Mouse (Mus musculus) liver, adult 2 months (tissue): ENCODE data around the gene Gm11032. TPM values are rescaled to one million over a fixed set of nuclear protein-coding genes. Genes with fewer than 3 reads are reported as not detected.
"Not testable (repeated sequence)": the region's sequence is repeated elsewhere in the genome, so short reads cannot be mapped to it uniquely, and the experiment has no call there.

Source experiments
- DNase-seq: peaks from one replicate; pipeline ENCODE4 v3.0.0-alpha.2; 2011; ENCODE audit warnings: low read depth, low spot score; ENCODE audit errors: extremely low read depth
- H3K27ac ChIP-seq: fragments of 200-500 bp; replicated peaks from 2 replicates; pipeline ENCODE4 v1.5.1; 2012; ENCODE audit warnings: low read depth, mild to moderate bottlenecking, control low read depth, inconsistent platforms, low read length; ENCODE audit not compliant: insufficient read depth
- H3K27me3 ChIP-seq: fragments of 200-500 bp; 2 replicates; pipeline ENCODE4 v1.6.1; 2012; ENCODE audit warnings: mild to moderate bottlenecking, moderate library complexity, low read length, inconsistent platforms; ENCODE audit not compliant: control insufficient read depth, insufficient read depth
- H3K36me3 ChIP-seq: fragments of 200-500 bp; 2 replicates; pipeline ENCODE4 v1.6.1; 2012; ENCODE audit warnings: low read length, inconsistent platforms; ENCODE audit not compliant: control insufficient read depth, insufficient read depth
- H3K4me1 ChIP-seq: fragments of 200-500 bp; 2 replicates; pipeline ENCODE4 v1.6.1; 2011; ENCODE audit warnings: low read length; ENCODE audit not compliant: control insufficient read depth, insufficient read depth
- H3K4me3 ChIP-seq: fragments of 200-500 bp; 2 replicates; pipeline ENCODE4 v1.5.1; 2011; ENCODE audit warnings: low read depth, mild to moderate bottlenecking, control low read depth, low read length, moderate library complexity; ENCODE audit not compliant: insufficient read depth
- H3K79me2 ChIP-seq: fragments of 200-500 bp; 2 replicates; pipeline ENCODE4 v1.6.1; 2012; ENCODE audit warnings: inconsistent platforms, mild to moderate bottlenecking, low read length, moderate library complexity; ENCODE audit not compliant: control insufficient read depth, insufficient read depth
- H3K9ac ChIP-seq: fragments of 200-500 bp; 2 replicates; pipeline ENCODE4 v1.6.1; 2012; ENCODE audit warnings: low read depth, mild to moderate bottlenecking, control low read depth, inconsistent platforms, low read length
- CTCF ChIP-seq: fragments of 200-500 bp; IDR thresholded peaks from 2 replicates; pipeline ENCODE4 v1.5.1; 2011; ENCODE audit warnings: low read depth, low read length, control low read depth
- POLR2A ChIP-seq: fragments of 200-500 bp; IDR thresholded peaks from 2 replicates; pipeline ENCODE4 v1.6.1; 2011; ENCODE audit warnings: low read length, control low read depth; ENCODE audit not compliant: insufficient read depth; ENCODE audit errors: extremely low read depth
- WGBS: fragments of 180-500 bp; shearing (Covaris S2); methylation state at CpG from one replicate; pipeline ENCODE4 v1.1.7; 2018; 5-methylcytosine and 5-hydroxymethylcytosine counted together
- polyA plus RNA-seq: library from polyadenylated mRNA; depleted of rRNA; stranded (reverse); fragments of >200 nt; gene quantifications from 2 replicates; pipeline ENCODE4 v1.2.3, GENCODE M21; 2012; rRNA removed
- total RNA-seq: library from RNA; depleted of rRNA; stranded (reverse); fragments of >200 nt; gene quantifications from 2 replicates; pipeline ENCODE4 v1.2.3, GENCODE M21; 2014; rRNA removed

The Gm11032 gene
- total RNA-seq = not detected in 2 replicates
- not detected in 2 replicates for polyA plus RNA-seq

DNA sequence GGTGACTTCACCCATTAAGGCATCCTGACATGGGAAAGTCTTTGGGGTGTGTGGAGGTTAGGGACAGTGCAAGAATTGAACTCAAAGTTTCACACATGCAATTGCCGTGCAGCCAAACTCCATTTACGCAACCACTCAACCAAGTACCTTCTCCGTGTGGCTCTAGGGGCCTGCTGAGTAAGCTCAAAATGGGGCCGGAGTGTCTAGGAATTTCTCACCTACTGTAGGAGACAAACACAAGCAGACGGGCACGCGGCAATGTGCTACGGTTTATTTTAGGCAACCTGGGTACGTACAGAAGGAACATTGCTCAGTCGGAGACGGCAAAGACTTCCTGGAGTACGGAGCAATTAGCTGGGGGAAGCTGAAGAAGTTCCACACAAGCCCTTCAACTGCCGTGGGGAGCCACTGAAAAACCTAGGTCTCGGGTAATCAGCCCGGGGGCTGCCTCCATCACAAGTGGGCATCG is at the start of gene Gm11032:
Gene Gm11032 (plus strand): TSS at position 51 of the 469 bp plus-strand sequence.
- Histone ChIP-seq H3K36me3 (no peaks in the 10 kb centered on the region), H3K27me3 (no peaks in the 10 kb centered on the region), H3K79me2 (no peaks in the 10 kb centered on the region), H3K4me3 (no peak within 1 kb of the TSS), H3K4me1 (no peaks in the 10 kb centered on the region), H3K9ac (no peak within 1 kb of the TSS), H3K27ac (no peak within 1 kb of the TSS)
- no peak for DNase-seq
- TF ChIP-seq CTCF = no peak
- no peak for TF ChIP-seq POLR2A
- WGBS = 67% methylated on average over 16 of the region's 16 CpGs

DNA sequence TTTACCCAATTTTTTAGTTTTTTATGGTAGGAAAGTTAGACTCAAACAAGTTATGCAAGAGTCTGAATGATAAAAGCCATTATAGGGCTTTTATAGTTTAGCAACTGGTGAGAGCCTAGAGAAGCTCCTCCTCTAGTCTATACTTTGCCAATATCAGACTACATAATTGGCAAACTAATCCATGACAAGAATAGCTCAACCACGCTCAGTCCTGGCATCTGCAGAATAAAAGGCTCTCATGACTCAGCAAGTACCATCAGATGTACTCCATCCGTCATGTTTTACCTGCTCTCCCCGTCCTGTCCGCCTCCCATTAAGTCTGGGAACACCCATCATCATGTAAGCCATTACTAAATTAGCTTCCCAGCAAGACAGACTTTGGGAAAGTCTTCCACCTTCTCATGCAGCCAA is 48.4 kb upstream of the Gm11032 start:
- TF ChIP-seq POLR2A (no peak), CTCF (no peak)
- WGBS = 53% methylated on average over 4 of the region's 4 CpGs
- peak; percentile 70 for DNase-seq
- Histone ChIP-seq H3K4me1 (peaks cover 8% of the 10 kb centered on the region), H3K79me2 (peaks cover 20% of the 10 kb centered on the region), H3K27ac (no peak overlapping the region), H3K27me3 (no peaks in the 10 kb centered on the region), H3K4me3 (no peak overlapping the region), H3K36me3 (no peaks in the 10 kb centered on the region), H3K9ac (no peak overlapping the region)

DNA sequence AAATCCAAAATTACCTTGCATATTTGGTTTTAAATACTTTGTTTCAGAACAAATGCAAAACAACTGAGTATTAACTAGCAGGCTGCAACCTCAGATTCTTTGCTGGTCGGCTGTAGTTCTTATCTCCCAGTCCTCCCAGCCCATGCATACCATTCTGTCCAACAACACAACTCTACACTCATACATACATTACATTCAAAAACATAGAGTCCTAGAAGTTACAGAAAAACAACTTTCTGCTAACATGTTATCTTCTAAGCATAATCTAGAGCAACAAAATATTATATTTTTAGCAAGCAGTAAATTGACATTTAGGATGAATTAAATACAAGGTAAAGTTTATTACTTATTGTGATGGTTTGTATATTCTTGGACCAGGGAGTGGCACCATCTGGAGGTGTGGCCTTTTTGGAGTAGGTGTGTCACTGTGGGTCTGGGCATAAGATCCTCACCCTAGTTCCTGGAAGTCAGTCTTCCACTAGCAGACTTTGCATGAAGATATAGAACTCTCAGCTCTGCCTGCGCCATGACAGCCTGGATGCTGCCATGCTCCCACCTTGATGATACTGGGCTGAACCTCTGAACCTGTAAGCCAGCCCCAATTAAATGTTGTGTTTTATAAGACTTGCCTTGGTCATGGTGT is 43.7 kb upstream of the Gm11032 start:
- not testable (repeated sequence) for H3K27ac ChIP-seq, H3K27me3 ChIP-seq, H3K4me3 ChIP-seq, H3K36me3 ChIP-seq, DNase-seq, H3K4me1 ChIP-seq, H3K9ac ChIP-seq
- 84% methylated on average over 2 of the region's 2 CpGs for WGBS
- H3K79me2 ChIP-seq = peaks cover 22% of the 10 kb centered on the region; the same call in 1 of the 2 replicates

DNA sequence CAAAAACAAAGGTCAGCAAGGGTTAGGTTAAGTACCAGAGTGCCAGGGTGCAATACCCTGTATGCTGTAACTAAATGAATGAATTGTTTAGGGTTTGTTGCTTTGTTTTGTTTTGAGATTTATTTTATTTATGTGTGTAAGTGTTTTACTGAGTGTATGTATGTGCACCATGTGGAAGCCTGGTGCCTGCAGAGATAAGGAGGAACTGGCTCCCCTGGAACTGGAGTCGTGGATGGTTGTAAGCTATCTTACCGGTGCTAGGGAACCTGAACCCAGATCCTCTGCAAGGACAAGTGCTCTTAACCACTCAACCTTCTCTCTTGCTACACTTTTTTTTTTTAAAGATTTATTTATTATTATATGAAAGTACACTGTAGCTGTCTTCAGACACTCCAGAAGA is 42.8 kb upstream of the Gm11032 start:
- Histone ChIP-seq H3K27ac (no peak overlapping the region), H3K9ac (no peak overlapping the region), H3K27me3 (no peaks in the 10 kb centered on the region), H3K4me3 (no peak overlapping the region), H3K36me3 (no peaks in the 10 kb centered on the region), H3K4me1 (peaks cover 1% of the 10 kb centered on the region; the same call in 1 of the 2 replicates), H3K79me2 (peaks cover 16% of the 10 kb centered on the region; the same call in 1 of the 2 replicates)
- TF ChIP-seq POLR2A (no peak), CTCF (no peak)
- no peak for DNase-seq
- 85% methylated on average over 2 of the region's 2 CpGs for WGBS

DNA sequence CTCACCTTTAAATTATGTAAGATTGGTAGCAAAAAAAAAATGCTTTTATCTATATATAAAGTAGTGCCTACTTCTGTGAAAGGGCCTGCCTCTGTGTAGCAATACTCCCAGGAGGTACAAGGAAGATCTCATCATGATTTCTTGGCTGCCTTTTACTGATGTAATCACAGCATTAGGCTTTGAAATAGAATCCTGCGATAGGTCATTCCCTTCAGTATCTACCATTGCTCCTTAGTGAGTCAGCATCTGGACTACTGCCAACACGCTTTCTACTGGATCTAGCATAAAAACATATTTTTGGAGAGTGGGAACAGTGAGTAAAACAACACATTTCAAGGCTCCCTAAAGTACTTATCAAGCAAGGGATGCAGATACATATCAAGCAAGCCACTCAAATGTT is 41.2 kb upstream of the Gm11032 start:
- TF ChIP-seq POLR2A = no peak
- Histone ChIP-seq H3K4me1 (peaks cover 1% of the 10 kb centered on the region; the same call in 1 of the 2 replicates), H3K4me3 (no peak overlapping the region), H3K9ac (no peak overlapping the region), H3K79me2 (peaks cover 18% of the 10 kb centered on the region), H3K27ac (no peak overlapping the region), H3K36me3 (no peaks in the 10 kb centered on the region), H3K27me3 (no peaks in the 10 kb centered on the region)
- 28% methylated on average over 2 of the region's 2 CpGs for WGBS
- DNase-seq = peak; percentile 63

DNA sequence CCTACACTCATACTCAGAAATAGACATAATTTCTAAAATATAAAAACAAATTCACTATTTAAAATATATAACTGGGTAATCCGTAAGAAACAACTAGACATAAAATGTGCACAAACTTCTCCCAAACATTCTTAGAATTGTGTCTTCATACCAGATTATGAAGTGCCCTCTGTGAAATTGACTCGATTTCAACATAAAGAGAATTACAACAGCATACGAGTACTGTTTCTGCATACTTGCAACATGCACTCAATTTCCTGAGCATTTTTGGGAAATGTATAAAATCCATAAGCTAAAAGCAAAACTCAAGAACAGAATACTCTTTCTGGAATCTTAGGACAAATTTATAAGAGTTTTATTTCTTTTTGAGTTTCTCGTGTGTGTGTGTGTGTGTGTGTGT is 28.1 kb upstream of the Gm11032 start:
- no peak overlapping the region for H3K27ac ChIP-seq
- TF ChIP-seq POLR2A (no peak), CTCF (no peak)
- H3K79me2 ChIP-seq = peaks cover 33% of the 10 kb centered on the region
- no peak overlapping the region for H3K9ac ChIP-seq
- peak; percentile 30 for DNase-seq
- no peaks in the 10 kb centered on the region for H3K27me3 ChIP-seq
- no peak overlapping the region for H3K4me3 ChIP-seq
- H3K4me1 ChIP-seq = peaks cover 16% of the 10 kb centered on the region
- 0 out of 2 replicates have a peak, but pooled peaks cover 2% of the 10 kb centered on the region for H3K36me3 ChIP-seq
- WGBS = 58% methylated on average over 4 of the region's 4 CpGs
